ENCODE assay signal across 22 mouse cellular contexts in genomic region chr14:78699634-78700033, GRCm38 (mm10).
"Had no signal": no experiment of that assay in that cellular context is flagged by ENCODE, and none has a peak within 500 bp of the region (broad histone marks: within the 10 kb centered on the region; RNA-seq: fewer than 3 reads in every experiment).

No protein-coding gene starts in this region.

- H3K9ac ChIP-seq: forebrain, postnatal 0 days; heart, embryonic 13.5 days; heart, embryonic 15.5 days; hindbrain, embryonic 13.5 days; hindbrain, embryonic 15.5 days; limb, embryonic 12.5 days had no signal

- H3K4me3 ChIP-seq: heart, embryonic 10.5 days; heart, embryonic 13.5 days; heart, embryonic 15.5 days; hindbrain, embryonic 13.5 days; hindbrain, embryonic 15.5 days; left cerebral cortex, adult 2 months; limb, embryonic 10.5 days; limb, embryonic 12.5 days had no signal

- ATAC-seq: intestine, embryonic 16.5 days had no signal

- H3K36me3 ChIP-seq: heart, embryonic 13.5 days; heart, embryonic 15.5 days; hindbrain, embryonic 13.5 days; hindbrain, embryonic 15.5 days; limb, embryonic 10.5 days; limb, embryonic 12.5 days had no signal

- H3K9me3 ChIP-seq: heart, embryonic 10.5 days; heart, embryonic 15.5 days; hindbrain, embryonic 13.5 days; hindbrain, embryonic 15.5 days; limb, embryonic 10.5 days had no signal

- DNase-seq: gastrocnemius, postnatal 14 days; gastrocnemius, postnatal 36 days; heart, adult 18-20 months; heart, postnatal 14 days; heart, postnatal 36 days; kidney, adult 18-20 months; kidney, adult 8-10 months; kidney, postnatal 10 days; kidney, postnatal 25 days; kidney, postnatal 4 days; liver had no signal

- H3K27ac ChIP-seq: heart, embryonic 10.5 days; heart, embryonic 13.5 days; heart, embryonic 15.5 days; hindbrain, embryonic 13.5 days; hindbrain, embryonic 15.5 days; hindbrain, postnatal 0 days; left cerebral cortex, adult 2 months; limb, embryonic 10.5 days; limb, embryonic 12.5 days had no signal

- H3K4me2 ChIP-seq: heart, embryonic 13.5 days; heart, embryonic 15.5 days; hindbrain, embryonic 13.5 days; hindbrain, embryonic 15.5 days; limb, embryonic 12.5 days had no signal

- H3K27me3 ChIP-seq: heart, embryonic 13.5 days; heart, embryonic 15.5 days; hindbrain, embryonic 13.5 days; hindbrain, embryonic 15.5 days; limb, embryonic 12.5 days had no signal

- H3K4me1 ChIP-seq: heart, embryonic 10.5 days; heart, embryonic 15.5 days had no signal
